Comparison of ENCODE assay signal across 10 mouse cellular contexts in genomic region chr2:75879791-75880190, GRCm38 (mm10). TPM values are rescaled to one million over a fixed set of nuclear protein-coding genes. Genes with fewer than 3 reads are reported as not detected.
DNase-seq lines count a peak whose midpoint lies in the region; ATAC-seq and TF ChIP-seq lines count a peak whose summit lies in the region.
"Had no signal": no experiment of that assay in that cellular context is flagged by ENCODE, and none has a peak within 500 bp of the region (broad histone marks: within the 10 kb centered on the region; RNA-seq: fewer than 3 reads in every experiment).

No protein-coding gene starts in this region.

- no peak for TF ChIP-seq EP300 in lung, postnatal 0 days (IDR thresholded peaks at IDR 0.05)

- 48% methylated on average over 3 of the region's 3 CpGs for WGBS in forebrain, embryonic 14.5 days
- 60% methylated on average over 3 of the region's 3 CpGs for WGBS in forebrain, embryonic 13.5 days
- 37% methylated on average over 3 of the region's 3 CpGs for WGBS in lung, postnatal 0 days

- no peak overlapping the region for H3K9ac ChIP-seq in forebrain, embryonic 14.5 days (ENCODE audit: low read length)
- no peak overlapping the region for H3K9ac ChIP-seq in forebrain, embryonic 13.5 days
- no peak overlapping the region for H3K9ac ChIP-seq in lung, postnatal 0 days (replicated peaks; ENCODE audit: low read depth)
- H3K9ac ChIP-seq: embryonic facial prominence, embryonic 12.5 days; heart, embryonic 13.5 days had no signal

- H3K9me3 ChIP-seq in forebrain, embryonic 14.5 days (replicated peaks; ENCODE audit: control insufficient read depth, low read length) = no peaks in the 10 kb centered on the region
- no peaks in the 10 kb centered on the region for H3K9me3 ChIP-seq in forebrain, embryonic 13.5 days (replicated peaks)
- no peaks in the 10 kb centered on the region for H3K9me3 ChIP-seq in lung, postnatal 0 days (ENCODE audit: low read length)
- H3K9me3 ChIP-seq: embryonic facial prominence, embryonic 12.5 days; heart, embryonic 13.5 days had no signal

- no peak overlapping the region for H3K27ac ChIP-seq in forebrain, embryonic 14.5 days (ENCODE audit: low read depth, low read length)
- H3K27ac ChIP-seq in forebrain, embryonic 13.5 days = no peak overlapping the region
- H3K27ac ChIP-seq in left cerebral cortex, adult 2 months = no peak overlapping the region
- H3K27ac ChIP-seq in lung, postnatal 0 days (ENCODE audit: low read length) = no peak overlapping the region
- H3K27ac ChIP-seq: embryonic facial prominence, embryonic 12.5 days; heart, embryonic 13.5 days had no signal

- peak; percentile 71 for TF ChIP-seq CTCF in left cerebral cortex, adult 2 months (IDR thresholded peaks at IDR 0.05)
- peak; percentile 71 for TF ChIP-seq CTCF in lung, postnatal 0 days (IDR thresholded peaks at IDR 0.05)

- H3K4me3 ChIP-seq in forebrain, embryonic 14.5 days (ENCODE audit: low read depth, low read length) = no peak overlapping the region
- no peak overlapping the region for H3K4me3 ChIP-seq in forebrain, embryonic 13.5 days
- H3K4me3 ChIP-seq in left cerebral cortex, adult 2 months = no peak overlapping the region
- H3K4me3 ChIP-seq in lung, postnatal 0 days (ENCODE audit: low read depth, low read length) = no peak overlapping the region
- H3K4me3 ChIP-seq: embryonic facial prominence, embryonic 12.5 days; heart, embryonic 13.5 days had no signal

- no peaks in the 10 kb centered on the region for H3K27me3 ChIP-seq in forebrain, embryonic 14.5 days (replicated peaks; ENCODE audit: control insufficient read depth, insufficient read depth, low read length)
- no peaks in the 10 kb centered on the region for H3K27me3 ChIP-seq in forebrain, embryonic 13.5 days
- no peaks in the 10 kb centered on the region for H3K27me3 ChIP-seq in lung, postnatal 0 days (replicated peaks; ENCODE audit: insufficient read depth, low read length)
- H3K27me3 ChIP-seq: embryonic facial prominence, embryonic 12.5 days; heart, embryonic 13.5 days had no signal

- H3K36me3 ChIP-seq in forebrain, embryonic 14.5 days (ENCODE audit: control insufficient read depth, insufficient read depth, low read length) = peaks cover 7% of the 10 kb centered on the region; the same call in 1 of the 2 replicates
- 0 out of 2 replicates have a peak, but pooled peaks cover 3% of the 10 kb centered on the region for H3K36me3 ChIP-seq in forebrain, embryonic 13.5 days (ENCODE audit: poor library complexity, severe bottlenecking)
- H3K36me3 ChIP-seq in lung, postnatal 0 days (ENCODE audit: insufficient read depth, low read length) = peaks cover 3% of the 10 kb centered on the region; the same call in 1 of the 2 replicates
- H3K36me3 ChIP-seq: embryonic facial prominence, embryonic 12.5 days had no signal

- H3K4me1 ChIP-seq in forebrain, embryonic 14.5 days (ENCODE audit: control insufficient read depth, insufficient read depth, low read length) = no peaks in the 10 kb centered on the region
- no peaks in the 10 kb centered on the region for H3K4me1 ChIP-seq in forebrain, embryonic 13.5 days
- no peaks in the 10 kb centered on the region for H3K4me1 ChIP-seq in lung, postnatal 0 days (ENCODE audit: insufficient read depth, low read depth, low read length)
- H3K4me1 ChIP-seq: embryonic facial prominence, embryonic 12.5 days; heart, embryonic 13.5 days had no signal

- DNase-seq in forebrain, embryonic 14.5 days (ENCODE audit: low spot score) = peak; percentile 65
- DNase-seq in left cerebral cortex, adult 2 months (ENCODE audit: extremely low spot score in 1 of 2, low spot score in 2 of 2) = no peak
- no peak for DNase-seq in left cerebral cortex, postnatal 36 days (ENCODE audit: low spot score in 2 of 2)
- DNase-seq in MN1 (ENCODE audit: low spot score) = peak; percentile 51
- DNase-seq in lung, postnatal 0 days (ENCODE audit: low spot score) = peak; percentile 61
- DNase-seq in ovary, adult 18-20 months (ENCODE audit: low spot score) = no peak

- intact Hi-C loops in left cerebral cortex, adult 2 months (cut with DNase I) = loop anchor here (2.0 to 5.0 kb wide), 2 partner anchors 92 to 275 kb away; no protein-coding TSS in a partner anchor
- intact Hi-C loops in left cerebral cortex, postnatal 36 days (cut with DNase I) = loop anchor here (2.0 to 5.0 kb wide), 3 partner anchors 92 to 273 kb away; no protein-coding TSS in a partner anchor

- no peak overlapping the region for H3K4me2 ChIP-seq in forebrain, embryonic 14.5 days (ENCODE audit: low read length)
- H3K4me2 ChIP-seq in forebrain, embryonic 13.5 days = no peak overlapping the region
- no peak overlapping the region for H3K4me2 ChIP-seq in lung, postnatal 0 days (replicated peaks; ENCODE audit: low read depth, low read length)
- H3K4me2 ChIP-seq: embryonic facial prominence, embryonic 12.5 days; heart, embryonic 13.5 days had no signal

- ATAC-seq in forebrain, embryonic 14.5 days = no peak
- ATAC-seq in forebrain, embryonic 13.5 days = no peak
- no peak for ATAC-seq in lung, postnatal 0 days
- no peak for ATAC-seq in granulocyte monocyte progenitor cell, adult 5-6 weeks (replicated peaks; ENCODE audit: poor library complexity, severe bottlenecking)

RNA-seq across cellular contexts. Expression of gene Agps, which starts 47.8 kb away (rescaled TPM):
- polyA plus RNA-seq in forebrain, embryonic 14.5 days (2014; fragmentation: Nextera tagmentation; extraction: Ambion mirVana) = 18.5 and 21.0 TPM in 2 replicates
- 25.6 and 26.0 TPM in 2 replicates for polyA plus RNA-seq in forebrain, embryonic 13.5 days (2015; fragmentation: Nextera tagmentation; extraction: Ambion mirVana)
- 10 to 100 TPM; 33.7 to 36.8 TPM for total RNA-seq in left cerebral cortex, adult 2 months (2021)
- 10 to 100 TPM; 36.2 to 40.4 TPM for total RNA-seq in left cerebral cortex, postnatal 36 days (2021)
- polyA plus RNA-seq in lung, postnatal 0 days (2015; fragmentation: Nextera tagmentation; extraction: Ambion mirVana) = 14.2 and 16.4 TPM in 2 replicates
- 164 and 183 TPM in 2 replicates for total RNA-seq in granulocyte monocyte progenitor cell, adult 5-6 weeks (2014; fragmentation: Nextera tagmentation)
- total RNA-seq in granulocyte monocyte progenitor cell, adult 5-6 weeks (2017) = 224 and 232 TPM in 2 replicates

RNA-seq across cellular contexts. Expression of gene Ttc30b, which starts 58.6 kb away (rescaled TPM):
- polyA plus RNA-seq in forebrain, embryonic 14.5 days (2014; fragmentation: Nextera tagmentation; extraction: Ambion mirVana) = 20.8 and 21.6 TPM in 2 replicates
- 11.3 and 14.1 TPM in 2 replicates for polyA plus RNA-seq in forebrain, embryonic 13.5 days (2015; fragmentation: Nextera tagmentation; extraction: Ambion mirVana)
- total RNA-seq in left cerebral cortex, adult 2 months (2021) = 10 to 100 TPM; 10.3 to 13.1 TPM
- total RNA-seq in left cerebral cortex, postnatal 36 days (2021) = 10 to 100 TPM; 11.5 to 12.7 TPM
- polyA plus RNA-seq in lung, postnatal 0 days (2015; fragmentation: Nextera tagmentation; extraction: Ambion mirVana) = 17.9 and 18.6 TPM in 2 replicates
- total RNA-seq in granulocyte monocyte progenitor cell, adult 5-6 weeks (2014; fragmentation: Nextera tagmentation) = 1.1 and 1.4 TPM in 2 replicates
- total RNA-seq in granulocyte monocyte progenitor cell, adult 5-6 weeks (2017) = 1.8 and 3.1 TPM in 2 replicates

Comparison
In these comparisons a context has a peak if more than half of its experiments do, and no peak if none do; other contexts are left out.
1. DNase-seq: peak in forebrain, embryonic 14.5 days (single experiment), MN1 (single experiment) and lung, postnatal 0 days (single experiment); none in left cerebral cortex, adult 2 months (0 of 2), left cerebral cortex, postnatal 36 days (0 of 2) and ovary, adult 18-20 months (single experiment).